Mouse (Mus musculus) erythroblast, adult 5-6 weeks (primary cell): ENCODE data around the gene Sec24d. TPM values are rescaled to one million over a fixed set of nuclear protein-coding genes. Genes with fewer than 3 reads are reported as not detected.

Experiments
- ATAC-seq: replicated peaks from 2 replicates; pipeline ENCODE4 v1.8.0; 2016; ENCODE audit warnings: moderate number of reproducible peaks, mild to moderate bottlenecking, moderate TSS enrichment, inconsistent platforms; ENCODE audit not compliant: poor library complexity, low FRiP score, severe bottlenecking
- total RNA-seq, 2 experiments: library from RNA; stranded (forward) in 1 of 2; stranded (reverse) in 1 of 2; fragments of 150-400 nt in 1 of 2; fragments of 200-764, 138-1000 nt in 1 of 2; gene quantifications; 2 replicates each; pipeline versions ENCODE4 v1.2.3 to v1.2.4; 2015 to 2017; ENCODE audit warnings: low replicate concordance in 2 of 2

The Sec24d gene
- total RNA-seq, 2 experiments from 2014 or later = 2.6 to 7.9 TPM

GRCm38 (mm10) chr3:123288856-123289570, 21.8 kb downstream of the Sec24d start:
- ATAC-seq = no peak

GRCm38 (mm10) chr3:123291670-123292069, 24.4 kb downstream of the Sec24d start:
- ATAC-seq = no peak

GRCm38 (mm10) chr3:123296654-123297053, 29.4 kb downstream of the Sec24d start:
- ATAC-seq = no peak

GRCm38 (mm10) chr3:123298283-123298682, 31.0 kb downstream of the Sec24d start:
- no peak for ATAC-seq

- ATAC-seq = no peak
Observed at GRCm38 (mm10) chr3:123301521-123301920, 34.3 kb downstream of the Sec24d start.

- ATAC-seq = no peak
Observed at GRCm38 (mm10) chr3:123305611-123306010, 38.4 kb downstream of the Sec24d start.

GRCm38 (mm10) chr3:123307446-123307845, 40.2 kb downstream of the Sec24d start:
- no peak for ATAC-seq

- no peak for ATAC-seq
Observed at GRCm38 (mm10) chr3:123309141-123309540, 41.9 kb downstream of the Sec24d start.

- ATAC-seq = no peak
Observed at GRCm38 (mm10) chr3:123312477-123313062, 45.3 kb downstream of the Sec24d start.

- no peak for ATAC-seq
Observed at GRCm38 (mm10) chr3:123313477-123313876, 46.2 kb downstream of the Sec24d start.

GRCm38 (mm10) chr3:123313920-123314614, 46.8 kb downstream of the Sec24d start:
- no peak for ATAC-seq

GRCm38 (mm10) chr3:123316066-123316465, 48.8 kb downstream of the Sec24d start:
- ATAC-seq = no peak

GRCm38 (mm10) chr3:123317081-123317480, 49.8 kb downstream of the Sec24d start:
- ATAC-seq = no peak

- no peak for ATAC-seq
Observed at GRCm38 (mm10) chr3:123320341-123320740, 53.1 kb downstream of the Sec24d start.

- 0 out of 2 replicates have a peak, but pooled peaks have one; percentile 33 for ATAC-seq
Observed at GRCm38 (mm10) chr3:123321612-123322011, 54.4 kb downstream of the Sec24d start.

GRCm38 (mm10) chr3:123322147-123322546, 54.9 kb downstream of the Sec24d start:
- peak; percentile 53; the same call in 1 of the 2 replicates for ATAC-seq

- no peak for ATAC-seq
Observed at GRCm38 (mm10) chr3:123324326-123324725, 57.1 kb downstream of the Sec24d start.

- ATAC-seq = no peak
Observed at GRCm38 (mm10) chr3:123329251-123329650, 62.0 kb downstream of the Sec24d start.

- no peak for ATAC-seq
Observed at GRCm38 (mm10) chr3:123330221-123330620, 63.0 kb downstream of the Sec24d start.

GRCm38 (mm10) chr3:123332330-123333054, 65.2 kb downstream of the Sec24d start:
- no peak for ATAC-seq
